Mouse (Mus musculus) layer of hippocampus, postnatal 25 days (tissue): Measurements from ENCODE around the gene Gm17428. TPM values are rescaled to one million over a fixed set of nuclear protein-coding genes. Genes with fewer than 3 reads are reported as not detected.
A peak's percentile ranks its signal among the peaks of the same experiment; 100 is the strongest.

Experiments used
- DNase-seq, 2 experiments: peaks; one replicate each; pipeline ENCODE4 v3.0.0; 2022; ENCODE audit warnings: mixed read lengths in 2 of 2, low spot score in 1 of 2; ENCODE audit errors: extremely low spot score in 1 of 2
- microRNA-seq, 2 experiments: library from miRNA; unstranded; fragments of <30 nt; microRNA quantifications; one replicate each; pipeline ENCODE4 v1.2.0; 2021
- total RNA-seq, 2 experiments: library from RNA; stranded (reverse); gene quantifications; 2 replicates each; pipeline ENCODE4 v1.2.3; 2021

Gm17428 gene
- total RNA-seq, 2 experiments from 2014 or later: not detected

GRCm38 (mm10) chr14:55006541-55006940, 29.8 kb downstream of the Gm17428 start:
- DNase-seq: no peak

GRCm38 (mm10) chr14:55007120-55007908, 30.6 kb downstream of the Gm17428 start:
- DNase-seq: no peak

GRCm38 (mm10) chr14:55008417-55008816, 31.7 kb downstream of the Gm17428 start:
- DNase-seq: no peak

GRCm38 (mm10) chr14:55011116-55011515, 34.4 kb downstream of the Gm17428 start:
- no peak for DNase-seq

- DNase-seq: peak in 1 of 2 experiments; percentile 60
Observed at GRCm38 (mm10) chr14:55014591-55014990, 37.9 kb downstream of the Gm17428 start.

GRCm38 (mm10) chr14:55014991-55015766, 38.4 kb downstream of the Gm17428 start, which contains the start of gene Ngdn:
Gene Ngdn, plus strand, starts transcription at chr14:55015454.
- peak; percentile 98 to 99 for DNase-seq

GRCm38 (mm10) chr14:55015767-55016111, 39.0 kb downstream of the Gm17428 start:
- DNase-seq: no peak

- no peak for DNase-seq
Observed at GRCm38 (mm10) chr14:55016876-55017275, 40.1 kb downstream of the Gm17428 start.

GRCm38 (mm10) chr14:55020394-55020793, 43.7 kb downstream of the Gm17428 start:
- no peak for DNase-seq

GRCm38 (mm10) chr14:55023011-55023410, 46.3 kb downstream of the Gm17428 start:
- DNase-seq: no peak

- DNase-seq: peak; percentile 37 to 71
Observed at GRCm38 (mm10) chr14:55024236-55024635, 47.5 kb downstream of the Gm17428 start.

GRCm38 (mm10) chr14:55025527-55025926, 48.8 kb downstream of the Gm17428 start:
- DNase-seq: no peak

Small RNAs within 50 kb of the gene (microRNA-seq; reads per million reads assigned to microRNA genes)
- 0.60 to 3.5 reads per million in 2 experiments for gene Mir208a
- gene Mir208b: 0.20 to 3.9 reads per million in 2 experiments

Other genes starting within 250 kb of the Gm17428 start
- gene Slc7a8, start 195.0 kb upstream of the Gm17428 start, total RNA-seq: 10 to 100 TPM; 54.3 to 61.2 TPM
- gene Rnf212b, start 162.8 kb upstream of the Gm17428 start, total RNA-seq: not detected
- 10 to 100 TPM; 21.9 to 23.6 TPM for gene Homez, start 106.0 kb upstream of the Gm17428 start, total RNA-seq
- gene Ppp1r3e, start 99.4 kb upstream of the Gm17428 start, total RNA-seq: 10 to 100 TPM; 19.4 to 22.6 TPM
- 100 to 1,000 TPM; 108 to 117 TPM for gene Bcl2l2, start 93.6 kb upstream of the Gm17428 start, total RNA-seq
- 10 to 100 TPM in 1 of 2 experiments, 1 to 10 TPM in 1; 3.1 to 13.8 TPM for gene Gm20521, start 93.5 kb upstream of the Gm17428 start, total RNA-seq
- gene Pabpn1, start 84.4 kb upstream of the Gm17428 start, total RNA-seq: 100 to 1,000 TPM; 193 to 262 TPM
- gene Slc22a17, start 63.8 kb upstream of the Gm17428 start, total RNA-seq: 100 to 1,000 TPM; 715 to 737 TPM
- gene Efs, start 50.8 kb upstream of the Gm17428 start, total RNA-seq: 10 to 100 TPM; 11.0 to 12.7 TPM
- gene Il25, start 44.2 kb upstream of the Gm17428 start, total RNA-seq: under 1 TPM in 1 of 2 experiments, not detected in 1; 0.59 TPM
- gene Cmtm5, start 40.7 kb upstream of the Gm17428 start, total RNA-seq: 10 to 100 TPM; 75.4 to 89.3 TPM
- 1 to 10 TPM; 1.4 to 4.8 TPM for gene Myh6, start 10.0 kb upstream of the Gm17428 start, total RNA-seq
- 10 to 100 TPM in 1 of 2 experiments, 1 to 10 TPM in 1; 7.8 to 10.3 TPM for gene Myh7, start 17.7 kb downstream of the Gm17428 start, total RNA-seq
- gene Ngdn, start 38.5 kb downstream of the Gm17428 start, total RNA-seq: 10 to 100 TPM; 31.4 to 31.8 TPM
- 10 to 100 TPM; 37.8 to 63.0 TPM for gene Zfhx2, start 115.4 kb downstream of the Gm17428 start, total RNA-seq
- 10 to 100 TPM; 21.9 to 22.9 TPM for gene Thtpa, start 117.9 kb downstream of the Gm17428 start, total RNA-seq
- gene Ap1g2, start 129.7 kb downstream of the Gm17428 start, total RNA-seq: 10 to 100 TPM; 15.7 to 19.4 TPM
- gene Jph4, start 140.0 kb downstream of the Gm17428 start, total RNA-seq: 100 to 1,000 TPM; 422 to 463 TPM
- not detected for gene Dhrs2, start 245.1 kb downstream of the Gm17428 start, total RNA-seq